Mouse (Mus musculus) heart, adult 9 months (tissue): ENCODE data around the gene Chpt1.

Source experiments
- DNase-seq, 2 experiments: peaks; one replicate each; pipeline ENCODE4 v3.0.0; 2022; ENCODE audit warnings: low spot score in 2 of 2

Chpt1 gene

DNA sequence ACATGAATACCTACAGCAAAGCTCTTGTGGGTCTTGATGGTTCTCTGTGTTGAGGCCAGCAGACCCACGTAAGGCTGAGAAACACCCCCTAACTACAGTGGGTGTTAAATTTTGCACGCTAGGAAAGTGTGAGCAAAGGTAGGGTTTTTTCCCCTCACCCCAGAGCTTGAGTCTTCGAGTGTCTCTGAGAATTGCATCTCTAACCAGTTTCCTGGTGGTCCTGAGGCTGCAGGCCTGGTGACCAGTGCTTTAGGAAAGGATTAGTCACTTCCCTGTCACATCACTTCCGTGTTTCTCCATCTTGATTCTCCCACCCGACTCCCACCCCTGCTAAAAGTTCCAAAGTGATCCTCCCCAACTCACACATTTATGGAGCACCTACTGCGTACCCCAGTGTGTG, 99.7 kb downstream of the Chpt1 start:
- no peak for DNase-seq

DNA sequence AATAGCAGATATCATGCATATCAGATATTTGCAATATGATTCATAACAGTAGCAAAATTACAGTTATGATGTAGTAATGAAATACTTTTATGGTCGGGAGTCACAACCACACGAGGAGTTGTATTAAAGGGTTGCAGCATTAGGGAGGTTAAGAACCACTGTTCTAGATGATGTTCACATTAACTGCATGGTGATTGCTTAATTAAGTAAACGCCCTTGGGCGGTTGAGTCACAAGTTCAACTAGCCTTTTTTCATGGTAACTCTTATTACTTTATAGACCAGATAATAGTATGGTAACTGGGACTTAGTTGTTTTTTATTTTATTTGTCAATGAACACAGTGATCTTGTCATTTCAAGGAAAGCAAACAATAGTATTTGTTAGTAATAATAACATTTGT, 100.9 kb downstream of the Chpt1 start:
- no peak for DNase-seq
